Mouse (Mus musculus): ENCODE data around the gene Coch.
"Not testable (repeated sequence)": the region's sequence is repeated elsewhere in the genome, so short reads cannot be mapped to it uniquely, and the experiment has no call there.

Gene Coch

DNA sequence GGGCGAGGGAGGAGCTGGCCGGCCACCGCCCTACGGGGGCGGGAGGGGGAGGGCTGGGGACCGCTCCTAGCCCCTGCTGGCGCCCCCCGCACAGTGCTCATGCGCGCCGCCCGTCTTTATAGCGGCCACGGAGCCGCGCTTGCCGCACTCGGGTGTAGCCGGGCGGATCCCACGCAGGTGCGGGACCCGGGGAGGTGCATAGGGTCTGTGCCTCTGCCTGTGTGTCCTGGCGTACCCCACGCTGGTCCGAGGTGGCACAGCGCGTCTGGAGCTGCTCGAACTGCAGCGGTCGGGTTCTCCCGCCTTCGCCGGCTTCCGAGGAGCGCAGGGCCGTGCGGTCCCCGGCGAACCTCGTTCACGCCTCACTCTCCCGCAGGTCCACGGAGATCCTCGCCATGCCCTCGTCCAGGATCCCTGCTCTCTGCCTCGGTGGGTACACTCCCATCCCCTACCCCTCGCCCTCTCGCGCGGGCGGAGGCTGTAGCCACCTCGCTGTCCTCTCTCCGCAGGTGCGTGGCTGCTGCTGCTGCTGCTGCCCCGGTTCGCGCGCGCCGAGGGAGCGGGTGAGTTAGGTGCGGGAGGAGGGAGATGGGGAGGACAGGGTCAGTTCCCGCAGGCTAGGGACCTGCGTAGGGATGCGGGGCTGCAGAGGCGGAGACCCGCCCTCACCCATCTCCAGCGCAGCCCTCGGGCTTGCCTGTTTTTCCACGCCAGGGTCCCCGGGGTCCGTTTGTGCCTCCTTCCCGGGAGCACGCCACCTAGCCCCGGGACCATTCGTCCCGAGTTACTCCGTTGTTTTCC is at the start of gene Coch:
Gene Coch, plus strand, starts transcription at position 113 of the 801 bp plus-strand sequence.
- peak; percentile 22 for DNase-seq (ENCODE audit: low read depth, low spot score)

DNA sequence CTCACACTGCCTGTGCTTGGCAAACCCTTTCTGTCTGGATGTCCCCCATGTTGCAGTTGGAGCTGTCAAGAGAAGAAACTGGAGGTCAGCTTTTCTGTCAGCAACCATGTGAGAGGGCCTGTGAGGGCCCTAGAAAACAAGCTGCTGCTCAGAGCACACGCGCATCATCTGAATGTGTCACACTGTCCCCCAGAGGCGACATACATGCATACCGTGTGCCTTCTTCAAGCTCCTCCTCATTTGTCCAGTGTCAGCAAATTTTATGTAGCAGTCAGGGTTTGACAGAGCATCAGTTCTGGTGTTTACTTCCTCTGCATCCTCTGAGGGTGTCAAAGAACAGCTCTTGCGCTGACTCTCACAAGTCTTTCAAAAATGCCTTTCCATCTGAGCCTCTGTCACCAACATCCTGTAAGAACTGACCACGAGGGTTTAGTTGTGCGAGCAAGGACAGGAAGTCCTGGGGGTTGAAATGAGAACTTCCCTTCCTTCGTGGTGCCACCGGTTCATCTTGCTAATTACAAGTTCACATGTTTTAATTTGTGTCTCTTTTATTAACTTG is 49.7 kb upstream of the Coch start:
- no peak for DNase-seq (ENCODE audit: low read depth, low spot score)

DNA sequence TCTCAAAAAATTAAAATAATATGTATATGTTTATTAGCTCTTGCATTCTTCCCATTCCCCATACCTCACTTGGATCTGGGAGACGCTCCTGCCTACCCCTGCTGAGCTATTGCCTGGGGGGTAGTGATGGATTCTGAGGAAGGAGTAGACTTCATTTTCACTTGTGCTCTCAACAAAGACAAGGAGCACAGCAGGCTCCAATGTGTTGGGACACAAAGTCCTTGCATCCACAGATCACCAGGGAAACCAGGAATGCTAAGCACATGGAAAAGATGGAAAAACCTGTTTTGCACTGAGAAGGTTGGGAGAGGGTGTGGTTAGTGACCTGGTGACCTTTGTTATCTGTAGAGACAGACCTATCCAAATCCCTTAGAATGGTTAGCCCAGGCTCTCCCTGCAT is 38.1 kb upstream of the Coch start:
- DNase-seq (ENCODE audit: low read depth, low spot score), result no peak

DNA sequence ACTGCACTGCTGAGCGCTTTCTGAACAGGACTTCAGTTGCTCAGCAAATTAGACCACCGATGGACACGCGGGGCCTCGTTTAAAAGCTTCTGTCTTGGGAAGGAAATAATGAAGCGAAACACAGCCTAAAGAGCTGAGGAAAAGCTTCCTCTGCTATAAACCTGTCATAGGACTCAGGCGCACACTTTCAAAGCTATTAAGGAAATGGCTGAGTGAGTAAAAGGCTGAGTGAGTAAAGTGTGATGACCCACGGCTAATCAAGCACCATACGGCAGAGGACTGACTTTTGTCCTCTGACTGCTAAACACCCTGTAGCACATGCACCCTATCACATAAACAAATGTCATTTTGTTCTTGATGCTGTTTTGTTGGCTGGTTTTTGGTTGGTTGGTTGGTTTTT is 31.7 kb upstream of the Coch start:
- DNase-seq (ENCODE audit: low read depth, low spot score), result no peak

DNA sequence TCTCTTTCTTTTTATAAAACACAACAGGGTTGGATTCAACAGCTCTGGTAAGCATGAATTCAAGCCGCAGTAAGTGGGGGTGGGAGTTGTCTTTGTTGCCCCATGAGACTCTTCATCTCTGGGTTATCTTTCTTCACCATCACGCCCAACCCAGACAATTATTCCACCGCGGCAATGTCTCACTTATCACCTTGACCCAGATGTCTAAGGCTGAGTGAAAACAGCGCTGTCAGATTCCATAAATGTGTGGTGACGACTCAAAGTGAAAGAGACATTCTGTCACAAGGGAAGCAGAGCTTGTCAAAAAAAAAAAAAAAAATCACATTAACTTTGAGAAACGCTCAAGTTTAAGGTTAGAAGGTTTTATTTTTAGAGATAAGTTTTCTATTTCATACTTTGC is 25.9 kb upstream of the Coch start:
- DNase-seq (ENCODE audit: low read depth, low spot score), result peak; percentile 10

DNA sequence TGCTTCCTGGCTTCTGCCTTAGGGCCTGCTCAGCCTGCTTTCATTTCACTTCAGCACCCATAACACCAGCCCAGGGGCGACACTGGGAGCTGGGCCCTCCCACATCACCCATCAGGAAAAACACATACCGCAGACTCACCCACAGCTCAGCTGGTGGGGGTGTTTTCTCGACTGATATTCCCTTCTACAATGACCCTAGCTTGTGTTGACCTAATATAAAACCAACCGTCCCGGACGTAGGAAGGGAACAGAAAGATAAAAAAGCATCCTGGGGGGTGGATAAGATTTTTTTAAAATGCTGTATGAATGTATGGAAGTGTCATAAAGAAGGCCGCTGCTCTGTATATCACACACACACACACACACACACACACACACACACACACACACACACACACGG is 23.7 kb upstream of the Coch start:
- DNase-seq (ENCODE audit: low read depth, low spot score), result no peak

DNA sequence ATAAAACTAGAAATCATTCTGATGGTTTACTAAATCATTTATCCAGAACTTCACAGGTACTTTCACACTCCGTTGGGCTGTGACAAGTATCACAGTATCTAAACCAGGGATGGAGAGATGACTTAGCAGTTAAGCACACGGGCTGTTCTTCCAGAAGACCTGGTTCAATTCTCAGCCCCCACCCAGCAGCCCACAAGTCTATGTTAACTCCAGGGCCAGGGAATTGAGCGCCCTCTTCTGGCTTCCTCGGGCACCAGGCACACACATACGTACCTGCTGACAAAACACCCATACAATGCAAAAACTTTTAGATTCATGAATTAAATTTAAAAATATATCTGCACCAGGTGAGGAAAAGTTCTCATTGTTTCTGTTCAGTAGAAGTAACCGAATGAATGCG is 23.2 kb upstream of the Coch start:
- no peak for DNase-seq (ENCODE audit: low read depth, low spot score)

DNA sequence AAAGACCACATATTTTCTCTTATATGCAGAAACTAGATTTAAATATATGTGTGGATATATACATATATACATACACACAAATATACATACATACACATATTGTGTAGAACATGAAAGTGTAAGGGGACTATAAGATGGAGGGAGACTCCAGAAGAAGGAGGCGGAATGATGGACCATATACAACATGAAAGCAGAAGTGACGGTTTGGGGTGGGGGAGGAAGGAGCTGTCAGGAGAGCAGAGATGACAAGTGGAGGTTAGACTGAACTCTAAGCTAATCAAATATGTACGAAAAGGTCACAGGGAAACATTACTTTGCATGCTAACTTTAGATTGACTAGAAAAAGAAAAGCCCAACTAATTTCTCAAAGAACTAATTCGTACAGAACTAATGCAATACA is 20.5 kb upstream of the Coch start:
- no peak for DNase-seq (ENCODE audit: low read depth, low spot score)

DNA sequence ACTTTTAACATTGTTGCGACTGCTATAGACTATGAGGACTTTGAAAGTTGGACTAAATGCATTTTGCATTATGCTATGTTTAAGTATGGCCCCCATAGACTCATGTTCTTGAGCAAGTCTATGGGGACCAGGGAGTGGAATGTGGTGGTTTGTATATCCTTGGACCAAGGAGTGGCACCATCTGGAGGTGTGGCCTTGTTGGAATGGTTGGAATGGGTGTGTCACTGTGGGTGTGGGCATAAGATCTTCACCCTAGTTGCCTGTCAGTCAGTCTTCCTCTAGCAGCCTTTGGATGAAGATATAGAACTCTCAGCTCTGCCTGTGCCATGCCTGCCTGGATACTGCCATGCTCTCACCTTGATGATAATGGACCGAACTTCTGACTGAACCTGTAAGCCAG is 15.3 kb upstream of the Coch start:
- not testable (repeated sequence) for DNase-seq (ENCODE audit: low read depth, low spot score)

DNA sequence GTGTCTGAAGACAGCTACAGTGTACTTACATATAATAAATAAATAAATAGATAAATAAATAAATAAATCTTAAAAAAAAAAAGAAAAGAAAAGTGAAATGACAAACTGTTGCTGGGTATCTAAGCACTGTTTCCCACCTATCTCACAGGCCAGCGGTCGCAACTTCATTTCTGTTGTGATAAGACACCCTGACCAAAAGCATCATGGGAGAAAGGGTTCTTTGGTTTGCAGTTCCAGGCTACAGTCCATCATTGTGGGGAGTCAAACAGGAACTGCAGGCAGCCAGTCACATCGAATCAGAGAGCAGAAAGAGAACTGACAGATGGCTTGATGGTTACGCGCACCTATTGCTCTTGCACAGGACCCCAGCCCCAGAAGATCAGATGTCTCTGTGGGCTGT is 3.9 kb upstream of the Coch start:
- DNase-seq (ENCODE audit: low read depth, low spot score), result no peak

DNA sequence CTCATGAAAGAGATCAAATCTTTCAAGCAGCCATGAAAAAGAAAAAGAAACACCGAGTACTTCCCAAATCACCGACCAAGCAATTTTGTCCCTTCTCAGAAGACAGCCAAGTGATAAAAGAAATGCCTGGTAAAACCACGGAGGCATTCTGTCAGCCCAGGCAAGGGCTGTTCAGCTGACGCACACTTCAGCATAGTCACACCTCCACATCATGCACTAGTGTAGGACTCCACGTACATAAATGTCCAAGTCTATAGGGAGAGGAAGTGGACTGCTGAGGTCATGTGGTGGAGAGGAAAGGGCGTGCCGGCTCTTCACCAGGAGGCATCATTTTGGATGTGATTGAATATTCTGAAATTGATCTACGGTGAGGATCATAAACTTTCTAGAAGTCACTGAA is 1.2 kb upstream of the Coch start:
- no peak for DNase-seq (ENCODE audit: low read depth, low spot score)

DNA sequence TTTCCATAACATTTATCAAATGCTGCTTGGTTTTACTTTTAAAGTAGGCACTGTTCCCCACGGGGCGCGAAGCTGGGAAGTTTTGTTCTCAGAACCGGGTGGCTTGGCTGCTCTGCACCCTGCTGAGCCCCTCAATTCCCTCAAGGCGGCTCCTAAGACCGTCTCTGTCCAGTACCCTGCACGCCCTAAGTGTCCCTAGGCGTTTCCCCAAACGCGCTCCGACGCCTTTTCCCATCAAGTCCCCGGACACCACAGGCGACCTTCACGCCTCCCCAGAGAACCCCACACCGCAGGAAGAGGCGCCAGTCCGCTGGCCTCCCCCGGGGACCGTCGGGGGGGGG is 283 bp upstream of the Coch start:
- peak; percentile 8 for DNase-seq (ENCODE audit: low read depth, low spot score)

DNA sequence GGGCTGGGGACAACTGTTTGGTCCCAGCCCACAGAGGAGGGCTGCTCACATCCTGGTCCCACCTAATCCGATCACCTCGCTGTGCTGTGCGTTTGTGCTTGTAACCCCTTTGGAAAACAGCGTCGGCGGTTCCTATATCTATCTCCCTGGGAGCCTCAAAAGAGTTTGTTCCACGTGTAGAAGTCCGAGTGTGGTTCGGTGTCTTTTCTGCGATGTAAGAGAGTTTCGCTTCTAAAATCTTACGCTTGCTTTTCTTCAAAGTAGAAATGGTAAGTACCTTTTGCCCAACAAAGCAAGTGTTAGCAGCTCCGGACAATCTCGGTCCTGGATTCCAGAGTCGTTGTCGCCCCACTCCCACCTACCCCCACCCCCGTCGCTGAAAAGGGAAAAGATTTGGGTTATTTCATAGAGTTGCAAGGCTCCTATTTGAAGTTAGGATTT is 909 bp downstream of the Coch start:
- peak; percentile 5 for DNase-seq (ENCODE audit: low read depth, low spot score)

DNA sequence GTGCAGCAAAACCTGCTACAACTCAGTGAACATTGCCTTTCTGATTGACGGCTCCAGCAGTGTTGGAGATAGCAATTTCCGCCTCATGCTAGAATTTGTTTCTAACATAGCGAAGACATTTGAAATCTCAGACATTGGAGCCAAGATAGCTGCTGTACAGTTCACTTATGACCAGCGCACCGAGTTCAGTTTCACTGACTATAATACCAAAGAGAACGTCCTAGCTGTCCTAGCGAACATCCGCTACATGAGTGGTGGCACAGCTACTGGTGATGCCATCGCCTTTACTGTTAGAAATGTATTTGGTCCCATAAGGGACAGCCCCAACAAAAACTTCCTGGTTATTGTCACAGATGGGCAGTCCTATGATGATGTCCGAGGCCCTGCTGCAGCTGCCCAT is 10.2 kb downstream of the Coch start:
- DNase-seq (ENCODE audit: low read depth, low spot score), result no peak

DNA sequence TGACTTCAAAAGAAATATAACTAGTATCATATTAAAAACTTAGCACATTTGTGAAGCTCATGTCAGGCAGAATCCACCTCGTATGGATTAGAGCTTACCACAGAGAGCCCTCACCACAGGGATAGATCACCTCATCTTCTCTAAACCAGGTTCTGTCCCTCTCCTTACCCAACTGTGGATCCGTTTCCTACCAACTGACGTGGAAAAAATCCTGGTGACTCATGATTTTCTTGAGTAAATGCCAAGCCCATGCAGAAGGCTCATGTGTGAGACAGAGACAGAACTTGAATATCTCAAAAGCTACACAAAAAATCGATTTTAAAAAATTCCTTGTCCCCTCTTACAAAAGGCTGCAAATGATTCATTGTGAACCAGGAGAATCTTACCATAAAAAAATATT is 13.0 kb downstream of the Coch start:
- no peak for DNase-seq (ENCODE audit: low read depth, low spot score)

DNA sequence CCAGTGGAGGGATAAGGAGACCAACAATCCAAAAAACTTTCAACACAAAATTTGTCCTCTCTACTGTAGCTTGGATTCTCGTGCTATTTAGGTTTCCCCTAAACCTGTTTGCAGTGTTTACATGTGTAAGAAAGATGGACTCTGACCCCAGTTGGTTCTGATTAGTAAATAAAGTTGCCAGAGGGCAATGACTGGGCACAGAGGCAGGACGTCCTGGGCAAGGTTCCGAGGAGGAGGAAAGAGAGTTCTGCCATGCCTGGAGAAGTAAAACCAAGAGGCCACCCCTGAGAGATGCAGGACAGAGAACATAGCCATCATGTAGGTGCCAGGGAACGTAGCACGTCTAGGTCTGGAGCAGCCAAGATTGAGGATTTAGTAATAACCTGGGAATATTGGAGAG is 19.2 kb downstream of the Coch start:
- DNase-seq (ENCODE audit: low read depth, low spot score), result no peak

DNA sequence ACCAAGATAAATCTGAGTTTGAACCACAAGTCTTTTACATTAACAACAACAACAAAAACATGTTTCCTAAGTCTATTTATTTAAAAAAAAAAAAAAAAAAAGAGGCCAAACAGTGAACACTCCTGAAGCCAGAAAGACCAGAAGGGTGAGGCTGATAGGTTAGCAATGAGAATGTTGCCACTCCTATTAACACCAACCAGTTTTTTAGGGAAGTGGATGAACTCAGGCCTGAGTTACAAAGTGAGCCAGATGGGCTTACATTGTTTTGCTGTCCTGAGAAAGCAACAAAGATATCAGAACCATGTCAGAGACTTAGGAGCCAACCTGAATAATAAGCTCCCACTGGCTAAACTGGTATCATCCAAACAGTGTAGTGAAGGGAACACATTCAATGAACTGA is 27.4 kb downstream of the Coch start:
- no peak for DNase-seq (ENCODE audit: low read depth, low spot score)

DNA sequence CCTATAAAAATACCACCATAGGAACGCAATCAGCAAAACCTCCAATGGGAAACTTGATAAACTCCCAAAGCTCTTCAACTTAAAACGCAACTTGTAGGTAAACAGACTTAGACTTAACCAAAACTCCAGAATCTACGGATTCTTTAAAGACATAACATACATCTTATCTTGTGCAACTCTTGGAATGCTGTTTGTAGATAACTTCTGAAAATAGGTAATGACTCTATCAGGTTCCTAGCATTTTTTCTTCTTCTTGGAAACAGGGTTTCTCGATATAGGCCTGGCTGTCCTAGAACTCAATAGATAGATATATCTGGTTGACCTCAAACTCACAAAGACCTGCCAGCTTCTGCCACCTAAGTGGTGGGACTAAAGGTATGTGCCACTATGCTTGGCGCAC is 28.0 kb downstream of the Coch start:
- no peak for DNase-seq (ENCODE audit: low read depth, low spot score)

DNA sequence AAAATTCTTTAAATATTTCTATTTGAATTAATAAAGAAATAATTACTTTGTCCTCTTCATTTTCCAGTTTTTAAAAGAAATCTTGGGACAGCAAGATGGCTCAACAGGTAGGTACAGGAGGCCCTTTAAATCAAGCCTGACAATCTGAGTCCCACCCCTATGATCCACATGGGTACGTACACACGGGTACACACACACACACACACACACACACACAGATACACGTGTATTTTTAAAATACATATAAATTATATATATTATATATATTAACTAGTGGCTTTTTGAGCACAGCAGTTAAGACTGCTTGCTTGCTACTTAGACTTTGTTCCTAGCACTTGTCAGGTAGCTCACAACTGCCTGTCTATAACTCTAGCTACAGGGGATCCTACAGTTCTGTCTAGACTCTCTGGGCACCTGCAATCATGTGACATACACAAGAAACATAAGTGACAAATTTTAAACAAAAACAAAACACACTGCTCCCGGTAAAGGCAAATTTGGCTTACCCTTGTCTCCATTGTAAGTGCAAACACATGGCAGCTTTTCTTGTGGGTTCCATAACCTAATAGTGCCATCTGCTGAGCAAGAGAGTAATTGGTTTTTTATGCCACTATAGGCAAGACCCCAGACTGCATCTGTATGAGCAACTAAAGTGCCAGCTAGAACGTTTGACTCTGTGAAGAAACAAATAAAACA is 29.7 kb downstream of the Coch start:
- DNase-seq (ENCODE audit: low read depth, low spot score), result peak; percentile 6

DNA sequence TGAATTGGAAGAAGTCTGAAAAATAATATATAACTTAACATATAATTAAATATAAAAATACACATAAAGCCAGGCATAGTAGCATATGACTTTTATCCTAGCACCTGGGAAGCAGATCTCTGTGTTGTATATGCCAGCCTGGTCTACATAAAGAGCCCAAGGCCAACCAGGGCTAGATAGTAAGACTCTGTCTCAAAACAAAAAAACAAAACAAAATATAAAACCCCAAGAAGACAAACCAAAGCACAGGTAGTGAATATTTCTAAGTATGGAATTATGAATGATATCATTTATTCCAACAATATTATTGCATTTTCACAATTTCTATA is 30.2 kb downstream of the Coch start:
- DNase-seq (ENCODE audit: low read depth, low spot score), result no peak

DNA sequence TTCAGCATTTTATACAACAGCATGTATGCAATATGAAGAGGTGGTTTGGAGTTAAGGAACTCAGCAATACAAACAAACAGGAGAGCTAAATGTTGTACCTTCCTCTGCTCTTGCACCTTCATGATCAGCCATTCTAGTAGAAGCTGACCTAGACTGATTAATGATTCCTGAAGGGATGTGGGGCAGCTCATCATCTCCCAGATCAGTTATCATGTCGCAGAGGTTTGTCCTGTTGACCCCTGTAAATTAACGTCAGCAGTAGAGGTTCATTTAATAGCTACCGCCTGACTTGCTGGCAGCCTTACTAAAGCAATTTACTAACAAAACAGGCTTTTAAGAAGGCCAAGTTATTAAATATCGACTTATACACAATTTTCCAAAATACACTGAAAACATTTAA is 40.3 kb downstream of the Coch start:
- DNase-seq (ENCODE audit: low read depth, low spot score), result no peak

DNA sequence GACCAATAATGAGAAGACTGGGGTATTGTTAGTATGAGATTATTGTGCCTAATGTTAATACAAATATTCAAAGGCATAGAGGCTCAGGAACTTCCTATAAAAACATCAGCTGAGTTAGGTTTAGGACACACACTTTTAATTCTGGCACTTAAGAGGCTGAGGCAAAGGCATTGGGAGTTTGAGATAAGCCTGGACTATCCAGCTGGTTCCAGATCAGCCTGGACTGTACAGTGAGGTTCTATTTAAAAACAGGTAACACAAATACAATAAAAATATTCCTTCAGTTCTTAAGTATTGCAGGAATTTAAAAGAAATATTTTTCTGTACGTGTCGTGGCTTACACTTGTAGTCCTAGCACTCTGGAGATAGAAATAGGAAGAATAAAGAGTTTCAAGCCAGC is 43.1 kb downstream of the Coch start:
- DNase-seq (ENCODE audit: low read depth, low spot score), result no peak
